Mouse (Mus musculus): ENCODE data around the gene Ube2v1. TPM values are rescaled to one million over a fixed set of nuclear protein-coding genes. Genes with fewer than 3 reads are reported as not detected.

Ube2v1 gene
- polyA plus RNA-seq, 1 experiment from 2014 or later = 184 TPM

DNA sequence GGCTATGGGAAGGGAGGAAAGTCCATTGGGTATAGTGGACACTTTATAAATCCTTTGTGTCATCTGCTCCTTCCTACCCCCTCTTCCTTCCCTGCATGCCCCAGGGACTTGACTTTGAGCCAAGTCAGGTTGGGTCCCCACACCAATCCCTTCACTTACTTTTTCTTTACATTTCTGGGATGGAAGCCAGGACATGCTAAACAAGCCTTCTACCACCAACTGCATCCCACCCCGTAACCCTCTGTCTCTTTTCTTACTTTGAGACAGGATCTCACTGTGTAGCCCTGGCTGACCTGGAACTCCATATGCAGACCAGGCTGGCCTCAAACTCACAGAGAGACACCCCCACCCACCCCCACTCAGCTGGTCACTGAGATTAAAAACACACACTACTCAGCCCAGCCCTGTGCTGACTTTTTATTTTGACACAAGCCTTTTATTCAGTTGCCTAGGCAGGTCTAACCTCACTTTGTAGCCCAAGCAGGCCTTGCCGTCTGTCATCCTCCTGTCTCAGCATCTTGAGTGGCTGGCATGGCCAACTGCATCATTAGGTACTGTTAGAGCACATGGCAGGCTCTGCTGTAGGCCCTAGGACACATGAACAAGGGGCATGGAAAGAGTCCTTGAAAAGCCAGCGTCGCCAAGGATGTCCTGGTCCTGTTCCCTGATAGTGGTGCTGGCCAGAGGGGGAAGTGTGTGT is 38.2 kb downstream of the Ube2v1 start:
- Histone ChIP-seq H3K36me3 (ENCODE audit: insufficient read depth, low read length) (no peaks in the 10 kb centered on the region), H3K4me2 (replicated peaks; ENCODE audit: low read depth, low read length) (no peak overlapping the region), H3K27me3 (replicated peaks; ENCODE audit: insufficient read depth, low read length) (no peaks in the 10 kb centered on the region), H3K4me3 (ENCODE audit: low read depth, low read length) (no peak overlapping the region), H3K27ac (ENCODE audit: low read length) (peak overlapping the region; percentile 84), H3K9ac (replicated peaks; ENCODE audit: low read depth) (no peak overlapping the region), H3K4me1 (ENCODE audit: insufficient read depth, low read depth, low read length) (peaks cover 23% of the 10 kb centered on the region; the same call in 1 of the 2 replicates), H3K9me3 (ENCODE audit: low read length) (no peaks in the 10 kb centered on the region)
- 46% methylated on average over 4 of the region's 4 CpGs for WGBS
- TF ChIP-seq CTCF (IDR thresholded peaks at IDR 0.05) = no peak
- TF ChIP-seq EP300 (IDR thresholded peaks at IDR 0.05) = no peak
- DNase-seq (ENCODE audit: low spot score) = no peak
- no peak for ATAC-seq

DNA sequence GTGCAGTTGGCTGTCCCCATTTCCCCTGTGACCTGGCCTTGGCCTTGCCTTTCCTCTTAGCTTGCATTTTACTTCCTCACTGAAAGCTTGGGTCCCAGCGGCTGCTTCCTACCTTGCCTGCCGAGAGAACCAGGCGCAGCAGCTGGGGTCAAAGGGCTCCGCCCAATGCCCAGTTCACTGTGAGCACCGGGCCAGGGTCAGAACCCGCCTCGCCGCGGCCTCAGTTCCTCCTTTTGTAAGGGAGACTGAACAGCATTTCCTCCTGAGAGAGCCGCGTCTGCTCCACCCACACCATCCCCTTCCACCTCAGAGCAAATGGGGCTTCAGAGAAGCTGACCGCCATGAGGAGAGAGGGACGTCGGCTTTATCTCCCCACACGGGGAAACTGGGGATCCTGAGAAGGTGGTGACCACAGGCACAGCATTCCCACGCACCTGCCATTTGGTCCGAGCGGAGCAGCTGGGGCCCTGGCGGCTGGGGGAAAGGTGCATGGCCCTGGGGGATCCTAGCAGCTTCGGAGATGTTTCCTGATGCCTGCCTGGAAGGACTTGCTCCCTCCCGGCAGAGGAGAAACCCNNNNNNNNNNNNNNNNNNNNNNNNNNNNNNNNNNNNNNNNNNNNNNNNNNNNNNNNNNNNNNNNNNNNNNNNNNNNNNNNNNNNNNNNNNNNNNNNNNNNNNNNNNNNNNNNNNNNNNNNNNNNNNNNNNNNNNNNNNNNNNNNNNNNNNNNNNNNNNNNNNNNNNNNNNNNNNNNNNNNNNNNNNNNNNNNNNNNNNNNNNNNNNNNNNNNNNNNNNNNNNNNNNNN is 42.9 kb downstream of the Ube2v1 start:
- Histone ChIP-seq H3K4me2 (replicated peaks; ENCODE audit: low read depth, low read length) (peak overlapping the region; percentile 56), H3K9ac (replicated peaks; ENCODE audit: low read depth) (peak overlapping the region; percentile 50), H3K27me3 (replicated peaks; ENCODE audit: insufficient read depth, low read length) (no peaks in the 10 kb centered on the region), H3K9me3 (ENCODE audit: low read length) (no peaks in the 10 kb centered on the region), H3K27ac (ENCODE audit: low read length) (peak overlapping the region; percentile 93), H3K36me3 (ENCODE audit: insufficient read depth, low read length) (no peaks in the 10 kb centered on the region), H3K4me3 (ENCODE audit: low read depth, low read length) (peak overlapping the region; percentile 27), H3K4me1 (ENCODE audit: insufficient read depth, low read depth, low read length) (peaks cover 28% of the 10 kb centered on the region; the same call in 1 of the 2 replicates)
- TF ChIP-seq CTCF (IDR thresholded peaks at IDR 0.05) (peak; percentile 31; the same call in 1 of the 2 replicates), EP300 (IDR thresholded peaks at IDR 0.05) (no peak; the same call in 1 of the 2 replicates)
- DNase-seq (ENCODE audit: low spot score) (peak; percentile 91), ATAC-seq (peak; percentile 63)
- 26% methylated on average over 21 of the region's 21 CpGs for WGBS

DNA sequence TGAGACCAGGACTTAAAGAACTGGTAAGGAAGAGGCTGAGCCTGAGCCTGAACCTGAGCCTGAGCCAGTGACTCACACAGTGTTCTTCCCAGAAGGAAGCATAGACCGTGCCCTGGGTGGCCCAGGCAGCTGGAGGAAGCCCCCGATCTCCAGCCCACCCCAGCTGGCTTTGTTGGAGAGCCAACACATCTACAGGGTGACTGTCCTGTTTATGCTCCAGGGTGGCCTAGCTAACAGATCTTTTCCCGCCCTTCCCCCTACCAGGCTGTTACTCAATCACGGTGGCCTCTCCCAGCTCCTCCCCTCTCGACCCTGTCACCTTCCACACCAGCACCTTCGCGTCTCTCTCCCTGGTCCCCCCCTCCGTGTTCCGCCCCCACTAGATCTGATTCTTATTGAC is 44.9 kb downstream of the Ube2v1 start:
- H3K36me3 ChIP-seq (ENCODE audit: insufficient read depth, low read length) = no peaks in the 10 kb centered on the region
- peak overlapping the region; percentile 91 for H3K27ac ChIP-seq (ENCODE audit: low read length)
- WGBS = 9% methylated on average over 9 of the region's 9 CpGs
- H3K4me3 ChIP-seq (ENCODE audit: low read depth, low read length) = no peak overlapping the region
- TF ChIP-seq EP300 (IDR thresholded peaks at IDR 0.05) (peak; percentile 44; the same call in 1 of the 2 replicates), CTCF (IDR thresholded peaks at IDR 0.05) (no peak)
- DNase-seq (ENCODE audit: low spot score) = peak; percentile 88
- no peaks in the 10 kb centered on the region for H3K9me3 ChIP-seq (ENCODE audit: low read length)
- no peak overlapping the region for H3K9ac ChIP-seq (replicated peaks; ENCODE audit: low read depth)
- H3K27me3 ChIP-seq (replicated peaks; ENCODE audit: insufficient read depth, low read length) = no peaks in the 10 kb centered on the region
- H3K4me2 ChIP-seq (replicated peaks; ENCODE audit: low read depth, low read length) = no peak overlapping the region
- peaks cover 25% of the 10 kb centered on the region; the same call in 1 of the 2 replicates for H3K4me1 ChIP-seq (ENCODE audit: insufficient read depth, low read depth, low read length)
- peak; percentile 51 for ATAC-seq

DNA sequence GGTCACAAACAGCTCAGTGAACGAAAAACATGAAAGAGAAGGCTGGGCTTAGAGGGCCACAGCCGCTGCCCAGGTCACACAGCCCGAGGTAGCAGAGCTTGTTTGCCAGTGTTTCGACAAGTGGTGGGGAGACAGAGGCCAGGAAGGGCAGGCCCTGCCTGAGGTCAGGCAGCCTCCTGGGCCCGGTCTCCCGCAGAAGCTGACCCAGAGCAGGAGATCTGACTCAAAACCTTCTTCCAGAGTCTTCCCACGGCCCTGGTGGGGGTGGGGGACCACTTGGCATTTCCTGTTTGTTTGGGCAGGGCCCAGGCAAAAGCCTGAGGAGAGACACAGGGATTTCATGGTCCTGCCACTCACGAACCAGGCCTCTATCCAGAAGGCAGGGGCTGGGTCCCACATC is 45.9 kb downstream of the Ube2v1 start:
- no peaks in the 10 kb centered on the region for H3K27me3 ChIP-seq (replicated peaks; ENCODE audit: insufficient read depth, low read length)
- peak; percentile 25 for DNase-seq (ENCODE audit: low spot score)
- peak overlapping the region; percentile 9; the same call in 1 of the 2 replicates for H3K9ac ChIP-seq (replicated peaks; ENCODE audit: low read depth)

DNA sequence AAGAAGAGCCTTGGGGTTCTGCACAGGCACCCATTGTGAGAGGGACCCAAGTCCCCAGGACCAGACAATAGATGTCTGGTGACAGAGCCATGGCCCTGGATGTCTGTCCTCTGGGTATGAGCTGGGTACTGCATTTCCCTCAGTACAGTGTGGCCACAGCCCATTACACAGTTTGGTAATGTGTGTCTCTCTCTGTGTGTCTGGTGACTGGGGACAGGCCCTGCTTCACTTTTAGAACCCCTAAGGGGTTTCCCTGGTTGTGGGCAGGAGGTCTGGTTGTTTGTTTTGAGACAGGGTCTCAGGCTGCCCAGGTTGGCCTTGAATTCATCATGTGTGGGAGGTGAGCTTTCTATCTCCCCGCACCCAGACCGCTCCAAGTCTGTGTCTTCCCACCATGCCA is 46.6 kb downstream of the Ube2v1 start:
- no peak for TF ChIP-seq CTCF (IDR thresholded peaks at IDR 0.05)
- TF ChIP-seq EP300 (IDR thresholded peaks at IDR 0.05) = no peak
- ATAC-seq (no peak), DNase-seq (ENCODE audit: low spot score) (no peak)
- Histone ChIP-seq H3K36me3 (ENCODE audit: insufficient read depth, low read length) (no peaks in the 10 kb centered on the region), H3K27me3 (replicated peaks; ENCODE audit: insufficient read depth, low read length) (no peaks in the 10 kb centered on the region), H3K9me3 (ENCODE audit: low read length) (no peaks in the 10 kb centered on the region), H3K4me3 (ENCODE audit: low read depth, low read length) (no peak overlapping the region), H3K4me1 (ENCODE audit: insufficient read depth, low read depth, low read length) (peaks cover 22% of the 10 kb centered on the region; the same call in 1 of the 2 replicates), H3K9ac (replicated peaks; ENCODE audit: low read depth) (no peak overlapping the region), H3K4me2 (replicated peaks; ENCODE audit: low read depth, low read length) (no peak overlapping the region), H3K27ac (ENCODE audit: low read length) (peak overlapping the region; percentile 91)
- WGBS = 90% methylated on average over 2 of the region's 2 CpGs

More for the DNA sequence above, 45.9 kb downstream of the Ube2v1 start:
- 14% methylated on average over 7 of the region's 8 CpGs for WGBS
- Histone ChIP-seq H3K4me2 (replicated peaks; ENCODE audit: low read depth, low read length) (no peak overlapping the region), H3K4me1 (ENCODE audit: insufficient read depth, low read depth, low read length) (peaks cover 22% of the 10 kb centered on the region; the same call in 1 of the 2 replicates), H3K36me3 (ENCODE audit: insufficient read depth, low read length) (no peaks in the 10 kb centered on the region), H3K4me3 (ENCODE audit: low read depth, low read length) (no peak overlapping the region), H3K9me3 (ENCODE audit: low read length) (no peaks in the 10 kb centered on the region), H3K27ac (ENCODE audit: low read length) (peak overlapping the region; percentile 91)
- ATAC-seq = peak; percentile 25
- TF ChIP-seq EP300 (IDR thresholded peaks at IDR 0.05) = peak; percentile 67
- TF ChIP-seq CTCF (IDR thresholded peaks at IDR 0.05) = no peak
